Mouse (Mus musculus): Measurements from ENCODE around the gene Ndufb4. TPM values are rescaled to one million over a fixed set of nuclear protein-coding genes. Genes with fewer than 3 reads are reported as not detected.

Gene Ndufb4
- polyA plus RNA-seq, 1 experiment from 2014 or later, result 71.7 TPM

GRCm38 (mm10) chr16:37675326-37675725 lies 21.1 kb upstream of the Ndufb4 start:
- ATAC-seq, result no peak
- Histone ChIP-seq H3K27me3 (replicated peaks) (no peaks in the 10 kb centered on the region), H3K9ac (no peak overlapping the region), H3K36me3 (no peaks in the 10 kb centered on the region), H3K4me1 (replicated peaks) (no peaks in the 10 kb centered on the region), H3K4me3 (replicated peaks) (no peak overlapping the region), H3K27ac (no peak overlapping the region), H3K4me2 (replicated peaks) (no peak overlapping the region), H3K9me3 (no peaks in the 10 kb centered on the region)
- WGBS, result 88% methylated on average over 5 of the region's 5 CpGs

GRCm38 (mm10) chr16:37670666-37671283 lies 16.5 kb upstream of the Ndufb4 start:
- no peaks in the 10 kb centered on the region for H3K27me3 ChIP-seq (replicated peaks)
- ATAC-seq, result no peak
- WGBS, result 32% methylated on average over 4 of the region's 4 CpGs
- H3K4me3 ChIP-seq (replicated peaks), result no peak overlapping the region
- H3K4me2 ChIP-seq (replicated peaks), result no peak overlapping the region
- H3K9ac ChIP-seq, result no peak overlapping the region
- no peak overlapping the region for H3K27ac ChIP-seq
- H3K36me3 ChIP-seq, result no peaks in the 10 kb centered on the region
- no peaks in the 10 kb centered on the region for H3K4me1 ChIP-seq (replicated peaks)
- no peaks in the 10 kb centered on the region for H3K9me3 ChIP-seq

- WGBS, result 61% methylated on average over 5 of the region's 5 CpGs
- Histone ChIP-seq H3K9me3 (no peaks in the 10 kb centered on the region), H3K27me3 (replicated peaks) (no peaks in the 10 kb centered on the region), H3K36me3 (no peaks in the 10 kb centered on the region), H3K4me1 (replicated peaks) (no peaks in the 10 kb centered on the region), H3K4me2 (replicated peaks) (no peak overlapping the region), H3K27ac (no peak overlapping the region), H3K9ac (no peak overlapping the region), H3K4me3 (replicated peaks) (no peak overlapping the region)
- no peak for ATAC-seq
Measured at GRCm38 (mm10) chr16:37665394-37665935, 11.2 kb upstream of the Ndufb4 start.

DNA sequence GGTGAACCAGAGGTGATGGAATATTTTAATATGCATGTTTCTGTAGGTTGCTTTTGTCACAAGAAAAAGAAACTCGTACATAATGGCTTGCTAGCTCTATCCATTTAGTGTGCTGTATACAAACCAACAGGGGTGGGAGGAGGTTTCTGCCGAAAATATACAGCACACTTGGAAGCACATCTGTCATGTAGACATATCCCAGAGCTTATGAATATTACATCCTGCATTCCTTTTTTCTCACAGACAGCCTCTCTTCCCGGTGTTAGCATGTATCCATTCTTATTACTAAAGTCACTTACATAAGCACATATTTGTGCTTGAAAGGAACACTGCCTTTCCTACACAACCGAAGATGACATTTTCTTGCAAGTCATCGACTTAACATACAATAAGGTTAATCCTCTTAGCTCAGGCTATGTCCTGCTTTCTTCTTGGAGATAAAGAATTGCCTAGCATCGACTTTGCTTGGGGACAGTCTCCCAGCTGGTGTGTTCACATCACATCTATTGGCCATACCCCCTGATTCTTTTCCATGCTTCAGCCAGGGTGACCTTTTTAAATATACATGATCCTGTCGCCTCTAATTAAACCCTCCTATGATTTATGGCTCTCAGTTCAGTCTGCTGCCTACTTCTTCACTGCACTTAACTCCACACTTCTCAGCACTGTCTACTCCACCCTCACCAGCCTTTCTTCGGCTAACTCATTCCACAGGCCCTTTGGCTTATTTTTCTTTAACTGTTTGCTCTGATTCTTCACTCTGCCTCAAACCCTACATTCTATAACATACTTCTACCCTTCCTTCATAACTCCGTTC lies 9.6 kb upstream of the Ndufb4 start:
- no peaks in the 10 kb centered on the region for H3K27me3 ChIP-seq (replicated peaks)

GRCm38 (mm10) chr16:37656796-37657195 lies 2.5 kb upstream of the Ndufb4 start:
- Histone ChIP-seq H3K4me2 (replicated peaks) (no peak overlapping the region), H3K27me3 (replicated peaks) (no peaks in the 10 kb centered on the region), H3K9ac (no peak overlapping the region), H3K27ac (no peak overlapping the region), H3K4me3 (replicated peaks) (no peak overlapping the region), H3K9me3 (no peaks in the 10 kb centered on the region), H3K4me1 (replicated peaks) (peaks cover 10% of the 10 kb centered on the region), H3K36me3 (no peaks in the 10 kb centered on the region)
- WGBS, result 84% methylated on average over 7 of the region's 7 CpGs
- ATAC-seq, result no peak

More for the DNA sequence above, 9.6 kb upstream of the Ndufb4 start:
- Histone ChIP-seq H3K4me2 (replicated peaks) (no peak overlapping the region), H3K36me3 (no peaks in the 10 kb centered on the region), H3K4me1 (replicated peaks) (no peaks in the 10 kb centered on the region), H3K4me3 (replicated peaks) (no peak overlapping the region), H3K27ac (no peak overlapping the region), H3K9ac (no peak overlapping the region), H3K9me3 (no peaks in the 10 kb centered on the region)
- 49% methylated on average over 9 of the region's 9 CpGs for WGBS
- ATAC-seq, result no peak

DNA sequence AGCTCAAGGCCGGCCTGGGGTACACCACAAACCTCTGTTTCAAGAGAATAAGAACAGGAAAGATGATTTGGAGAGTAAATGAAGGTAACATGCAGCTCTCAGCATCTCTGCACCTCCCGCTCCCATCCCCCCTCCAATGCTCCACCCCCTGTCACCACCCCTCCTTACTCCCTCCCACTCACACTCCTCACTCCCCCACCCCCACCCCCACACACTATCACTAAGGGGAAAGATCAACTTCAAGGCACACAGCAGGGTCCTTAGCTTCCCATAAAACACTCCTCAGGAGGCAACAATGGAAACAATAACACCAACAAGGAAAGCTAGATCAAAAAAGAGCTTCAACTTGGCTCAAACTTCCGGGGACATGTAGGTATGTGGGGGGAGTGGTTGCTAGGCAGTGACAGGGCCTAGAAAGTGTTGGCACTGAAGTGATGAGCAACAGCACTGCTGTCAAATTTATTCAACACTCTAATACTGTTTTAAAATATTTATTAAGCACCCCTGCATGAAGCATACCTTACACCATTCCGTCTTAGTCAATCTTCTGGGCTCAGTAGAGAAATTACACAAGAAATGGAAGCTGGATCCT lies 1.6 kb upstream of the Ndufb4 start:
- H3K9me3 ChIP-seq, result no peaks in the 10 kb centered on the region
- H3K9ac ChIP-seq, result no peak overlapping the region
- no peak for ATAC-seq
- H3K4me3 ChIP-seq (replicated peaks), result no peak overlapping the region
- H3K36me3 ChIP-seq, result no peaks in the 10 kb centered on the region
- H3K27me3 ChIP-seq (replicated peaks), result no peaks in the 10 kb centered on the region
- H3K4me2 ChIP-seq (replicated peaks), result no peak overlapping the region
- no peak overlapping the region for H3K27ac ChIP-seq
- WGBS, result 40% methylated on average over 4 of the region's 4 CpGs
- peaks cover 10% of the 10 kb centered on the region for H3K4me1 ChIP-seq (replicated peaks)

DNA sequence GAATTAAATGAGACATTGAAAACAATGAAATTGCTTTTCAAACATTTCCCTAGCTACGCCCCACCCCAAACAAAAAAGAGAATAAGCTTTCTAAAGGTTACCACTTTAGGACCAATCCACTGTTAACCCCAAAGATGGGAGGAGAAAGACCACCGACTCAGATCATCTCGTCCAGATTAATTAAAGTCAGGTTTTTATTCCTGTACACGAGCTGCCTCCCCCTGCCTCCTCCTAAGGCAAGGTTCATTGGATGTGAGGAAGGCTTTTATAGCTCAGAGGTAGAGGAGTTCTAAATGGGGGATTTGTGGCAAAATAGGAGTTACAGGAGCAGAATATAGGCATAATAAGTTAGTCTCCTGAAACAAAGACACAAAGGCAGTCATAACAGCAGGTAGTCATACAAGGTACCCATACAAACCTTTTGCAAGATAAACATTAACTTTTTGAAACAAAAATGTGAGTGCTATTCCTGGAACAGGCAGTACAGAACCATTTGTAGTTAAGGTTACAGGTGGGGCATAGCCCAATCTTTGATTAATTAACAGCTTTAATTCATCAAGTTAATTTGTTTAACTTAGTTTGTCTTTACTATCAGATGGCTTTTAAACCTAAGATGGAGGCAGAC lies 690 bp upstream of the Ndufb4 start:
- H3K27ac ChIP-seq, result peak overlapping the region; percentile 38; the same call in 1 of the 2 replicates
- no peaks in the 10 kb centered on the region for H3K36me3 ChIP-seq
- no peak overlapping the region for H3K4me3 ChIP-seq (replicated peaks)
- no peak overlapping the region for H3K9ac ChIP-seq
- ATAC-seq, result no peak; the same call in 1 of the 2 replicates
- H3K27me3 ChIP-seq (replicated peaks), result no peaks in the 10 kb centered on the region
- 58% methylated on average over 4 of the region's 4 CpGs for WGBS
- peak overlapping the region; percentile 51 for H3K4me2 ChIP-seq (replicated peaks)
- peaks cover 10% of the 10 kb centered on the region for H3K4me1 ChIP-seq (replicated peaks)
- no peaks in the 10 kb centered on the region for H3K9me3 ChIP-seq

- Histone ChIP-seq H3K4me2 (replicated peaks) (peak overlapping the region; percentile 51), H3K27me3 (replicated peaks) (no peaks in the 10 kb centered on the region), H3K4me1 (replicated peaks) (peaks cover 10% of the 10 kb centered on the region), H3K4me3 (replicated peaks) (no peak overlapping the region), H3K27ac (no peak overlapping the region), H3K36me3 (0 out of 2 replicates have a peak, but pooled peaks cover 3% of the 10 kb centered on the region), H3K9ac (no peak overlapping the region), H3K9me3 (no peaks in the 10 kb centered on the region)
- no peak for ATAC-seq
- 86% methylated on average over 1 of the region's 1 CpGs for WGBS
Measured at GRCm38 (mm10) chr16:37653058-37653457, 1.2 kb downstream of the Ndufb4 start.

DNA sequence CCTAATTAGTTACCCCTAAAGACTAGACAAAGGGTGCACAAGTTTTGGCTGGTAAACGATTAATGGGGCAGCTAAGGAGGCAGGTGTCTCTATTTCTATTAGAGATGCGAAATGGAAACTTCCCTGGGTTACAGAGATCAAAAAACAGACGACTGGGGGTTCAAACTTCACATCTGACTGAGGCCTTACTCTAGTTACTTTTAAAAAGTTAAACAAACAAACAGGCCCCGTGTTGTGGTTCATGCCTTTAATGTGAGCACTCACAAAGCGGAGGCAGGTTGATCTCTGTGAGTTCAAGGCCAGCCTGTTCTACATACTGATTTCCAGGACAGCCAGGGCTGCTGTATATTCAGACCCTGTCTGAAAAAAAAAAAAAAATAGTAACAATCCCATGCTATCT lies 1.6 kb downstream of the Ndufb4 start:
- peak overlapping the region; percentile 51; the same call in 1 of the 2 replicates for H3K4me2 ChIP-seq (replicated peaks)
- no peak for ATAC-seq
- WGBS, result 74% methylated on average over 5 of the region's 5 CpGs
- no peak overlapping the region for H3K9ac ChIP-seq
- H3K27ac ChIP-seq, result no peak overlapping the region
- no peak overlapping the region for H3K4me3 ChIP-seq (replicated peaks)
- peaks cover 10% of the 10 kb centered on the region for H3K4me1 ChIP-seq (replicated peaks)
- H3K36me3 ChIP-seq, result 0 out of 2 replicates have a peak, but pooled peaks cover 3% of the 10 kb centered on the region
- no peaks in the 10 kb centered on the region for H3K27me3 ChIP-seq (replicated peaks)
- no peaks in the 10 kb centered on the region for H3K9me3 ChIP-seq

GRCm38 (mm10) chr16:37651467-37651866 lies 2.8 kb downstream of the Ndufb4 start:
- ATAC-seq, result no peak
- H3K4me3 ChIP-seq (replicated peaks), result no peak overlapping the region
- H3K9me3 ChIP-seq, result no peaks in the 10 kb centered on the region
- H3K27ac ChIP-seq, result no peak overlapping the region
- WGBS, result 75% methylated on average over 5 of the region's 5 CpGs
- H3K4me2 ChIP-seq (replicated peaks), result no peak overlapping the region
- H3K27me3 ChIP-seq (replicated peaks), result no peaks in the 10 kb centered on the region
- peaks cover 10% of the 10 kb centered on the region for H3K4me1 ChIP-seq (replicated peaks)
- no peak overlapping the region for H3K9ac ChIP-seq
- H3K36me3 ChIP-seq, result peaks cover 12% of the 10 kb centered on the region

DNA sequence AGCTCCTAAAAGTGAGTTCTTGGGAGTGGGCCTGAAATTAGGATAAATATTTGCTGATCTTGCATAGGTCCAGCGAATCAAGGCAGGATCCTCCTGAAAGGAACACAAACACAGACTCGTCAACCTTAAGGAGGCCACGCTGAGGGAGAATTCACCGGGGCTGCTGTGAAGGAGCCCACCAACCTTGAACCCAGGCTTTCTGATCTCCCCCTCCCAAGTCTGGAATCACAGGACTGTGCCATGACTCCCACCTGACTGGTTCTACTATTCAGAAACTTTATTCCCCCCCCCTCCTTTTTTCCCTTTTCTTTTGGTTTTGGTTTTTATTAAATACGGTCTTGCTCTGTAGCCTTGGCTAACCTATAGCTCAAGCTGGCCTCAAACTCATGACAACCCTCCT lies 5.2 kb downstream of the Ndufb4 start:
- Histone ChIP-seq H3K9ac (no peak overlapping the region), H3K36me3 (peaks cover 16% of the 10 kb centered on the region), H3K4me2 (replicated peaks) (no peak overlapping the region), H3K9me3 (no peaks in the 10 kb centered on the region), H3K27me3 (replicated peaks) (no peaks in the 10 kb centered on the region), H3K27ac (no peak overlapping the region), H3K4me1 (replicated peaks) (peaks cover 10% of the 10 kb centered on the region), H3K4me3 (replicated peaks) (no peak overlapping the region)
- no peak for ATAC-seq
- 68% methylated on average over 5 of the region's 5 CpGs for WGBS

GRCm38 (mm10) chr16:37647936-37648335 lies 6.3 kb downstream of the Ndufb4 start:
- Histone ChIP-seq H3K9ac (no peak overlapping the region), H3K4me3 (replicated peaks) (no peak overlapping the region), H3K27me3 (replicated peaks) (no peaks in the 10 kb centered on the region), H3K4me2 (replicated peaks) (no peak overlapping the region), H3K36me3 (peaks cover 16% of the 10 kb centered on the region), H3K27ac (no peak overlapping the region), H3K4me1 (replicated peaks) (peaks cover 8% of the 10 kb centered on the region), H3K9me3 (no peaks in the 10 kb centered on the region)
- no peak for ATAC-seq
- WGBS, result 93% methylated on average over 8 of the region's 8 CpGs
